In the genomic region with DNA sequence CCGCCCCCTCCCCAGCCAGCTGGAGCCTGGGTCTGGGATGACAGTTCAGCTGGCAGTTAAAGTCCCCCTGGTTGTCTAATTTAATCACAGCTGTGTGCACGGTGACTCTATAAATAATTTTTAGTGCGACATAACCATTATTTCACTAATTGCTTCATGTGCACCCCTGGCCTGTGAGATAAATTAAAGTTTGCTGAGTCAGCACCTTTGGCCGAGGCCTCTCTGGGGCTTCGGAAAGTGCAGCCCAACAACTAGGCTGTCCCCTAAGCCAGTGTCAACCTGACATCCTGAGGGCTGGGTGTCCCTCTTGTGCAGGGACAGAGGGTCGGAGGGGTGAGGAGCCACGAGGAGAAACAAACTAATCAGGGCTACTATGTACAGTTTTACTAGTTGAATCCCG, we compare ENCODE assay signal across 20 mouse cellular contexts. TPM values are rescaled to one million over a fixed set of nuclear protein-coding genes. Genes with fewer than 3 reads are reported as not detected.
"Had no signal": no experiment of that assay in that cellular context is flagged by ENCODE, and none has a peak within 500 bp of the region (broad histone marks: within the 10 kb centered on the region; RNA-seq: fewer than 3 reads in every experiment).

No protein-coding gene starts in this region.

- ATAC-seq: liver, postnatal 0 days; lung, postnatal 0 days; midbrain, embryonic 16.5 days had no signal

- H3K9me3 ChIP-seq: liver, embryonic 13.5 days; liver, embryonic 15.5 days; lung, embryonic 15.5 days; midbrain, embryonic 12.5 days; stomach, embryonic 15.5 days had no signal

- H3K4me2 ChIP-seq: liver, embryonic 13.5 days; liver, embryonic 15.5 days; lung, embryonic 15.5 days; midbrain, embryonic 12.5 days; stomach, embryonic 15.5 days had no signal

- H3K27ac ChIP-seq: liver, embryonic 13.5 days; liver, embryonic 15.5 days; lung, embryonic 15.5 days; macrophage; midbrain, embryonic 12.5 days; stomach, embryonic 15.5 days; stomach, postnatal 0 days had no signal

- H3K9ac ChIP-seq: liver, embryonic 13.5 days; liver, embryonic 15.5 days; liver, postnatal 0 days; lung, embryonic 15.5 days; midbrain, embryonic 12.5 days; stomach, embryonic 15.5 days had no signal

- DNase-seq: liver, embryonic 13.5 days; liver, postnatal 0 days; lung, adult 2 months; lung, postnatal 14 days; lung, postnatal 36 days; midbrain, embryonic 14.5 days; right cerebral cortex, postnatal 14 days; thymus, adult 2 months; thymus, postnatal 25 days; thymus, postnatal 4 days had no signal

- H3K4me1 ChIP-seq: liver, embryonic 13.5 days; liver, embryonic 15.5 days; lung, embryonic 15.5 days; stomach, embryonic 15.5 days had no signal

- H3K4me3 ChIP-seq: liver, embryonic 13.5 days; liver, embryonic 15.5 days; lung, embryonic 15.5 days; midbrain, embryonic 12.5 days; stomach, embryonic 15.5 days had no signal

- H3K36me3 ChIP-seq: liver, embryonic 13.5 days; liver, embryonic 15.5 days; lung, embryonic 15.5 days; midbrain, embryonic 12.5 days; stomach, embryonic 15.5 days had no signal

RNA-seq across cellular contexts. Expression of a gene that starts 25.2 kb away (rescaled TPM):
- total RNA-seq: megakaryocyte-erythroid progenitor cell, adult 5-6 weeks; neutrophil, adult 5-6 weeks had no signal
- polyA plus RNA-seq: liver, embryonic 13.5 days; liver, embryonic 15.5 days; liver, postnatal 0 days; macrophage had no signal
